Mouse (Mus musculus): ENCODE measurements around the gene 2810408A11Rik.

2810408A11Rik gene

GRCm38 (mm10) chr11:69912716-69913530 is 12.1 kb upstream of the 2810408A11Rik start:
- no peak for DNase-seq (ENCODE audit: low spot score)

DNA sequence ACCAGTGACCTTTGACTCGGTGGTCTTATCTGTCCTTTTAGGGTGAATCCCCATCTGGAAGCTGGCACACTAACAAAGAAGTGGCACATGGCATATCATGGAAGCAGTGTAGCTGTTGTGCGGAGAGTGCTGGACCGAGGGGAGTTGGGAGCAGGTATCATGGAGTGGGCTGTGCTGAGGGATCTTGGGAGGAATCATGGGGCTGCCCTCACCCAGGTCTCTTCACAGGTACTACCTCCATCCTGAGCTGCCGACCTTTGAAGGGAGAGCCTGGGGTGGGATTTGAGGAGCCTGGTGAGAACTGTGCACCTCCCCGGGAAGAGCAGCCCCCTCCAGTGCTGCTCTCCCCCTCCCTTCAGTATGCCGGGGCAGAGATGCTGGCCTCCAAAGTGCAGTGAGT is 10.9 kb upstream of the 2810408A11Rik start:
- DNase-seq (ENCODE audit: low spot score) = no peak

DNA sequence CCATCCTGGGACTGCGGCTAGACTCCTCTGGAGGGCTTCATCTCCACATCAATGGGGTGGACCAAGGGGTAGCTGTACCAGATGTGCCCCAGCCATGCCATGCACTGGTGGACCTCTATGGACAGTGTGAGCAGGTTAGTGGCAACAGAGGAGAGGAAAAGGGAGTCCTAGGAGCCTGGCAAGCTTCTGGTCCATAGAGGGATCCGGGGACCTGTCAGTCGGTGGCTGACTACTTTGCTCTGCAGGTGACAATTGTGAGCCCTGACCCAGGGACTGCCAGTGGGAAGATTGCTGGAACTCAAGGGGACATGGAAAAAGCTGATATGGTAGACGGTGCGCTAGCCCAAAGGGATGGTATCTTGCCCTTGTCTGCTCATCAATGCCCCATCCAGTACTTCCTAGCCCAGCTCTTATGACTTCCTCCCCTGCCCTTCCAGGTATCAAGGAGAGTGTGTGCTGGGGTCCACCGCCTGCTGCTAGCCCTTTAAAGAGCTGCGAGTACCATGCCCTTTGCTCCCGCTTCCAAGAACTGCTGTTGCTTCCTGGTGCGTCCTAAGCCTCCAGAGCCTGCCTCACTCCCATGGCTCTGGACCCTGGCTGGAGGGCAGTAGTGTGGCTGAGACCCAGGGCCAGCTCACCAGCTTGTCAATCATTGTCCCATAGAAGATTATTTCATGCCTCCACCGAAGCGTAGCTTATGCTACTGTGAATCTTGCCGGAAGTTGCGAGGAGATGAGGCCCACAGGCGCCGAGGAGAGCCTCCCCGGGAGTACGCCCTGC is 10.2 kb upstream of the 2810408A11Rik start:
- no peak for DNase-seq (ENCODE audit: low spot score)

DNA sequence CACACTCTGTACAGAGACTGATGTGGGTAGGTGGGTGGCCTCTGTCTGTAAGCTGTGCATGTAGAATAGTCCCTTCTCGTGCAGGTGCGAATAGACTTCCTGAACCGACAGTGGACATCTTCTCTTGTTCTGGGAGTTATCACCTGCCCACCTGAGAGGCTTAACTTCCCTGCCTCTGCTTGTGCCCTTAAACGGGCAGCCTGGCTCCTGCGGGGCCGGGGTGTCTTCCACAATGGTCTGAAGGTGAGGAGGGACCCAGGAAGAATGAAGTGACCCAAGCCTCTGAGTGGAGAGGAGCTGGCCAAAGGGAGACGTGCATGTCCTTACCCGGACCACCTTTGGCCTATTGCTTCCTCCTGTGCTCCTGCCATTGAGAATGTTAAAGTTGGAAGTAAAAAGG is 9.4 kb upstream of the 2810408A11Rik start:
- DNase-seq (ENCODE audit: low spot score) = no peak

GRCm38 (mm10) chr11:69909174-69909573 is 8.4 kb upstream of the 2810408A11Rik start:
- DNase-seq (ENCODE audit: low spot score) = no peak

DNA sequence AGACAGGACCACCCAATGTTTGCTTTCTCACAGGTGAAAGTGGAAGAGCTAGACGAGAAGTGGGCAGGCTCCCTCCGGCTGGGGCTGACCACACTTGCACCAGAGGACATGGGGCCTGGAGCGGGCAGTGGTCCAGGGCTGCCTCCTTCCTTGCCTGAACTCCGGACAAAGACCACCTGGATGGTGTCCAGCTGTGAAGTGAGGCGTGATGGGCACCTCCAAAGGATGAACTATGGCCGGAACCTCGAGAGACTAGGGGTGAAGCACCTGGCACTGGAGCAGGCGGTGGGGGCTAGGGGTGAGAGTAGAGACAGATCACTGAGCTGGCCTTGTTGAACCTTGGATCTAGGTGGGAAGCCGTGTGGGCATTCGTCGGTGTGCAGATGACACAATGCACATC is 7.9 kb upstream of the 2810408A11Rik start:
- no peak for DNase-seq (ENCODE audit: low spot score)

GRCm38 (mm10) chr11:69904311-69904710 is 3.5 kb upstream of the 2810408A11Rik start:
- no peak for DNase-seq (ENCODE audit: low spot score)

DNA sequence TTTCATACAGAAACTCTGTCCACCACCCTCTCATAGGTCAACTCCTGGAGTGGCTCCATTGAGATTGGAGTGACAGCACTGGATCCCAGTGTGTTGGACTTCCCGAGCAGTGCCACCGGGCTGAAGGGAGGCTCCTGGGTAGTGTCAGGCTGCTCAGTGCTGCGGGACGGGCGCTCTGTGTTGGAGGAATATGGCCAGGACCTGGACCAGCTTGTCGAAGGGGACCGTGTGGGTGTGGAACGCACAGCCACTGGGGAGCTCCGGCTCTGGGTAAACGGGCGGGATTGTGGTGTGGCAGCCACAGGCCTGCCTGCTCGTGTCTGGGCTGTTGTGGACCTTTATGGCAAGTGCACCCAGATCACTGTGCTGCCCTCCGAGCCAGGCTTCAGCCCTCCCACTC is 2.2 kb upstream of the 2810408A11Rik start:
- DNase-seq (ENCODE audit: low spot score) = no peak

DNA sequence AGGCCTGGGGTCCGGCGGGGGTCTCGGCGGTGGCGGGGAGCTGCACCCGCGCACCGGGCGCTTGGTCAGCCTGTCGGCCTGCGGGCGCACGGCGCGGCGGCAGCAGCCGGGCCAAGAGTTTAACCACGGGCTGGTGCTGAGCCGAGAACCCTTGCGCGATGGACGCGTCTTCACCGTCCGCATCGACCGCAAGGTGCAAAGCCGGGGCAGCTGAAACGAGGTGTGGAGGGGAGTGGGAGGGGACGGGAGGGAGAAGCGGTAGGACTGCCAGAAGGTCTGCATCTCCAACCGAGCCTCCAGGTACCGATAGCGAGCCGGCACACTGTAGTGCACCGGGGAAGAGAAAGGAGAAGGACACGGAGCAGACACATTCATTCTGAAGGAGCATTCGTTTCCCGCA is 1.2 kb upstream of the 2810408A11Rik start:
- no peak for DNase-seq (ENCODE audit: low spot score)

DNA sequence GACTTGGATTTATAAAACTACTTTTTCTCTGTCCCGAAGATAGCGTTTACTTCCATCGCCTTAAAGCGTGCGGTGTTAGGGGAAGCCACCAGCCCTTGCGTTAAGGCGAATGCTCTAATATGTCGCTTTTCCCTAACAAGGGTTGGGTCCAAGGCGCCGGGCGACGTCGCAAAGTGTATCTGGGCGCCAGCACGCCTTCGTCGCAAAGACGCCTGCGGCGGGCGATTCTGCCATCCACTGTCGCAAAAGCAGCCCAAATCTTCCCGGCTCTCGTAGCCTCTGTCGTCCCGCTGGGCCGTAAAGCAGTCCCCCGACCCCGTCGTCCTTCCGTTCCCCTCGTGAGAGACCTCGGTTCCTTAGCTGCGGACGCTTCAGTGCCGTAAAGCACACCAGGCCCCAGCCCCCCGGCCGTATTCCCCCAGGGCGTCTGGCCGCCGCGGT is 639 bp upstream of the 2810408A11Rik start:
- DNase-seq (ENCODE audit: low spot score) = peak; percentile 92

DNA sequence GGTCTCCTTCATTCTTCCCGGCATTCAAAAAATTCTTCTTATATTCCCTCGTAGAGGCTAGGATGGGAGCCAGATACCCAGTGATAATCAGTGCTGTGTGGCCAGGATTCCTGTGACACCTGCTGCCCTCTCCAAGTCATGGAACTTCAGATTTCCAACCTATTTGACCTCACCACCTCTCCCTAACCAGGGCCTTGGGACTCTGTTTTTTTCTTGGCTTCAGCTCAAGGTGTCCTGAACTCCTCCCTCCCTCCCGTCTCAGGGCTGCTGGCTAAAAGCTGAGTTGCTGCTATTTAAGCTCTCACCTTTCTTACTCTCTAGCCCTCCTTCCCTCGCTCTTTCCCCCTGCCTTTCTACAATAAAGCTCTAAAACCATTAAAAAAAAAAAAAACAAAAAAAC is 917 bp downstream of the 2810408A11Rik start:
- DNase-seq (ENCODE audit: low spot score) = no peak

GRCm38 (mm10) chr11:69895291-69895690 is 5.5 kb downstream of the 2810408A11Rik start, which contains the start of gene Acap1:
Gene Acap1, minus strand, starts transcription at chr11:69895539.
- no peak for DNase-seq (ENCODE audit: low spot score)

DNA sequence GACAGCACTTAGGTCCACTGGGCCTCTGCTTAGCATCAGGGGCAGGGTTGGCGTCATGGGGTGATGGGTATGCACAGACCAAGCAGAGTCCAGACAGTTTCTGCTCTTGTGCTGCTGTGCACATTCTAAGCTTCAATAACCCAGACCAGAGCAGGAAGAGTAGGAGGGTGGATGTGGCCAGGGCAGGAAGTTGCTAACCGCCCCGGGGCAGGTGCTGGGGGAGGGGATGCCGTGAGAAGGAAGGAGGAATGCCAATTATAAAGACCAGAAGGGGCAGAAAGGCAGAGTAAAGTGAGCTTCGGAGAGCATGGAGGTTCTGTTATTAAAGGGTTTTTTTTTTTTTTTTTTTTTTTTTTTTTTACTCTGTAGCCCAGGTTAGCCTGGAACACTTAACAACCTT is 6.1 kb downstream of the 2810408A11Rik start:
- DNase-seq (ENCODE audit: low spot score) = no peak

DNA sequence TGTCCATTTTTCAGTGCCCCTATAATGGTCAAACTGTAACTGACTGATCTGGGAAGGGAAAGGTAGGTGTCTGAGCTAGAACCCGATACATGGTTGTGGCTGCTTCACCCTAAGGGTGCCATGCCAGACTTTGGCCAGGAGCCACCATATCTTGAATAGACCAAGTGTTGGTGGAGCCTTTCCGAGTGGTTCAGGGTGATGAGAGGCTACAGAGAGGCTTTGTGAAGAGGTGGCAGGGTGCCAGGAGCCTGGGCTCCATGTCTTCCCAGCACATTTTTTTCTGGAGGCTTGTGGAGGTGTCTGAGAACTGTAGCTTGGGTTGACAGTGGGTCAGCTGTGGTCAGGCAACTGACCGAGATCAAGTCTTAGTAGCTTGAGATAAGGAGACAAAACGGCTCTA is 9.3 kb downstream of the 2810408A11Rik start:
- DNase-seq (ENCODE audit: low spot score) = no peak

DNA sequence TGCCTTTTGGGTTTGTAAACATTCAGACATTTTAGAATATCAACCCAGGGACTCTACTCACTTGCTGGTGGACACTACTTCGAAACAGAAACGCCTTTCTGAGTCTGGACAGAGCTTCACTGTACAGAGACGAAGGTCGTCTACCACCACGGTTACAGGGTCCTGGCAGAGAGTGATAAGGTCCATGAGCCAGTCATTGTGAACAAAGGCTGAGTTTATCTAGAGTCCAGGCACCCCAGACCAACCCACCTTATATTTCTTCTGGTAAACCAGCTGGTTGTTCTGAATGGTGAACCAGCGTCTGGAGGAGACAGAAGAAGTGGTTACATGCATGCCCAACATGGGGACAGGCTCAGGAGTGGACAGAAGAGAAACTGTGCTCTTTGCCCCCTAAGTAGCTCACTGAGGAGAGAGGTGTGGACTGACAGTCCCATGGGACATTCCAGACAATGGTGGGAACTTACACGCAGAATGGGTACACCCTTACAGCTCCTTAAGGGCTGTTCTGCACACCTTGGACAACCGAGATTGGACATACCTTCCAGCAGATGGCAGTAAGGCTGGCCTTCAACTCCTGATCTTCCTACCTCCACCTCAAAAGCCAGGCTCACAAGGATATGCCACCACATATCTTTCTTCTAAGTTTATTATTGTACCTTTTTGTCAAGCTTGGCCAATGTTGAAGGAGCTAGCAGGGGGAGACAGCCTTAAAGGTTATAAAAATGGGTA is 13.7 kb downstream of the 2810408A11Rik start:
- no peak for DNase-seq (ENCODE audit: low spot score)

DNA sequence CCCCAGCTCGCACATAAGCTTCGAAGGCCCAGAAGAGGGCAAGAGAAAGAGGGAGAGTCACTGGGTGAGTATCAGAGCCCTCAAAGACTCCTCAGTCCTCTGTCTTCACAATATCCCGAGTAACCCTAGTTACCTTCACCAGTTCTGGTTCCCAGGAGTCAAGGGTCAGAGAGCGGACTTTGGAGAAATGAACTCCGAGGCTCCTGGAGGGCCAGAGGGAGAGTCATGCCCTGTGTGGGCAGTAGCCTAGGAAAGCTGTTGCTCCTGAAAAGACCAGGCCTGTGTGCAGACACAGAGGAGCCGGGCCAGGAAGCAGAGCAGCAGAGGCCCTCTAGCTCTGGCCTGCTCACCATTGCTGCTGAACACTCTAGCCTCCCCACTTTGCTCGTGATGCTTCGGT is 16.1 kb downstream of the 2810408A11Rik start:
- DNase-seq (ENCODE audit: low spot score) = no peak

GRCm38 (mm10) chr11:69884240-69884639 is 16.5 kb downstream of the 2810408A11Rik start:
- no peak for DNase-seq (ENCODE audit: low spot score)

GRCm38 (mm10) chr11:69883527-69884151 is 17.1 kb downstream of the 2810408A11Rik start:
- no peak for DNase-seq (ENCODE audit: low spot score)

- DNase-seq (ENCODE audit: low spot score) = no peak
Measured at GRCm38 (mm10) chr11:69883066-69883465, 17.7 kb downstream of the 2810408A11Rik start.

DNA sequence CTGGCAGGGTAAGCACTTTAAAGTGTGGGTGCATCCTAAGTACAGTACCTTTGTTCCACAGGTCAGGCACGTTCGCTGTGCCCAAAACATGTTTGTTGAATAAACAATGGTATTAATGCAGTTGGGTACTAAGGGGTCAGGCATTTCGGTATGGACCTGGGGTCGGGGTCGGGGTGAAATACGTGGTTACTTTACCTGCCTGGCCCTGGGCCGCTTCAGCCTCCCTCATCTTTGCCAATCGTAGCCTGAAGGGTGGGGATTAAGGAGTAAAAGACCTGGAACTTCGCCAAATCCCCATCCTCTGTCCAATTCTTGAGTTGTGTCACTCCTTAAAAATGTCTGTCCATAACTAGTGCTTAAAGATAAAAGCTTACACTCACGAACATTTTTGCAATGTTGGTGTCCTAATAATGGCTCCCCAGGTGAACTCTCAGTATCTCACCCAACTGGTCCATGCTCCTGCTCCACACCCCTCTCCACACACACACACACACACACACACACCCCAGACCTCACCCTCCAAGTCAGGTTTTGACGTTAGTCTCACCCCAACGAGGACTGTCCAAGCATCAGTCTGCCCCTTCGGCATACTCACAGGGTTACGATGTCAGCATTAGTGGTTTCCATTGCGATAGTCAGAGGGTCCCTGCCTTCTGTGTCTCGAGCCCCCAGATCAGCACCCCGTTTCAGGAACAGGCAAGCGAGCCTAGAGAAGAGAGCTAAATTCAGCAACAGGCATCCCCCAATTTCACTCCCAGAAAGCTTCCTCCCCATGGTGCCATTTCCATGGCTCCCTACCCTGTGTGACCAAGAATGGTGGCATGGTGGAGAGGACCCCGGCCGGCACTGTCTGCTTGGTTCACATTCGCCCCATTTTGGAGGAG is 18.8 kb downstream of the 2810408A11Rik start:
- no peak for DNase-seq (ENCODE audit: low spot score)

Measured in layer of hippocampus, adult 9-10 months (tissue).